Mouse (Mus musculus) limb, embryonic 14.5 days (tissue): ENCODE data around the gene Cenph. TPM values are rescaled to one million over a fixed set of nuclear protein-coding genes. Genes with fewer than 3 reads are reported as not detected.

Experiments
- ATAC-seq: fragments of 200-750 bp; cut with Nextera tagmentation; 2 replicates; pipeline ENCODE4 v1.8.0; 2017; ENCODE audit warnings: low read depth, moderate number of reproducible peaks, moderate TSS enrichment; ENCODE audit not compliant: low FRiP score
- DNase-seq: peaks from one replicate; pipeline ENCODE4 v3.0.0-alpha.2; 2015; ENCODE audit warnings: low spot score
- H3K27ac ChIP-seq: fragments of 300-500 bp; sonication (generic); replicated peaks from 2 replicates; pipeline ENCODE4 v1.5.1; 2014; ENCODE audit warnings: low read depth, mild to moderate bottlenecking, low read length, moderate library complexity, mixed read lengths
- H3K27me3 ChIP-seq: fragments of 300-500 bp; sonication (generic); 2 replicates; pipeline ENCODE4 v1.6.1; 2014; ENCODE audit warnings: low read length, mixed read lengths; ENCODE audit not compliant: control insufficient read depth, insufficient read depth
- H3K36me3 ChIP-seq: fragments of 300-500 bp; sonication (generic); 2 replicates; pipeline ENCODE4 v1.6.1; 2014; ENCODE audit warnings: mild to moderate bottlenecking, low read length, moderate library complexity, mixed read lengths; ENCODE audit not compliant: control insufficient read depth, insufficient read depth
- H3K4me1 ChIP-seq: fragments of 300-500 bp; sonication (generic); 2 replicates; pipeline ENCODE4 v1.6.1; 2014; ENCODE audit warnings: antibody characterized with exemption, low read length, mixed read lengths; ENCODE audit not compliant: control insufficient read depth, insufficient read depth
- H3K4me2 ChIP-seq: fragments of 300-500 bp; sonication (generic); replicated peaks from 2 replicates; pipeline ENCODE4 v1.6.1; 2014; ENCODE audit warnings: low read depth, mild to moderate bottlenecking, low read length, moderate library complexity; ENCODE audit not compliant: severe bottlenecking
- H3K4me3 ChIP-seq: fragments of 300-500 bp; sonication (generic); replicated peaks from 2 replicates; pipeline ENCODE4 v1.5.1; 2014; ENCODE audit warnings: low read length
- H3K9ac ChIP-seq: fragments of 300-500 bp; sonication (generic); 2 replicates; pipeline ENCODE4 v1.6.1; 2014; ENCODE audit warnings: mild to moderate bottlenecking, low read depth, low read length, moderate library complexity; ENCODE audit not compliant: severe bottlenecking
- H3K9me3 ChIP-seq: fragments of 300-500 bp; sonication (generic); 2 replicates; pipeline ENCODE4 v1.6.1; 2016; ENCODE audit warnings: low read length; ENCODE audit not compliant: control insufficient read depth
- POLR2A ChIP-seq: fragments of 200-500 bp; IDR thresholded peaks from 2 replicates; pipeline ENCODE4 v1.8.0; 2012; ENCODE audit warnings: inconsistent platforms, mild to moderate bottlenecking, moderate library complexity, borderline replicate concordance; ENCODE audit not compliant: insufficient read depth, insufficient read length; ENCODE audit errors: extremely low read depth
- WGBS: fragments of 180-500 bp; shearing (Covaris S2); extraction: QIAGEN DNeasy Blood & Tissue Kit; methylation state at CpG from one replicate; pipeline ENCODE4 v1.1.7; 2014; 5-methylcytosine and 5-hydroxymethylcytosine counted together
- polyA plus RNA-seq, 2 experiments: library from polyadenylated mRNA; depleted of rRNA in 1 of 2; stranded (reverse) in 1 of 2; unstranded in 1 of 2; fragments of >200 nt; fragmentation: Nextera tagmentation in 1 of 2; extraction: Ambion mirVana in 1 of 2; gene quantifications; 2 replicates each; pipeline versions ENCODE4 v1.2.1 to v1.2.3; 2012 to 2014

The Cenph gene
- polyA plus RNA-seq, 2 experiments, result 28.5 to 29.4 TPM

- WGBS, result 95% methylated on average over 5 of the region's 5 CpGs
- no peak overlapping the region for H3K4me2 ChIP-seq
- no peak overlapping the region for H3K9ac ChIP-seq
- peaks cover 13% of the 10 kb centered on the region for H3K4me1 ChIP-seq
- no peak overlapping the region for H3K27ac ChIP-seq
- H3K4me3 ChIP-seq, result no peak overlapping the region
- no peak for DNase-seq
- H3K9me3 ChIP-seq, result no peaks in the 10 kb centered on the region
- no peak for ATAC-seq
- H3K36me3 ChIP-seq, result peaks cover 28% of the 10 kb centered on the region
- H3K27me3 ChIP-seq, result no peaks in the 10 kb centered on the region
- no peak for TF ChIP-seq POLR2A
These were observed 47.6 kb downstream of the Cenph start for GRCm38 (mm10) chr13:100728086-100728485.

GRCm38 (mm10) chr13:100725194-100725593 lies 50.5 kb downstream of the Cenph start:
- WGBS, result 86% methylated on average over 10 of the region's 10 CpGs
- ATAC-seq (no peak), DNase-seq (no peak)
- Histone ChIP-seq H3K9me3 (no peaks in the 10 kb centered on the region), H3K4me3 (no peak overlapping the region), H3K27ac (no peak overlapping the region), H3K4me1 (peaks cover 13% of the 10 kb centered on the region), H3K36me3 (peaks cover 49% of the 10 kb centered on the region), H3K27me3 (no peaks in the 10 kb centered on the region), H3K9ac (no peak overlapping the region), H3K4me2 (no peak overlapping the region)
- no peak for TF ChIP-seq POLR2A

- Histone ChIP-seq H3K4me2 (no peak overlapping the region), H3K4me1 (peaks cover 10% of the 10 kb centered on the region), H3K36me3 (peaks cover 58% of the 10 kb centered on the region), H3K9ac (no peak overlapping the region), H3K4me3 (no peak overlapping the region), H3K27me3 (no peaks in the 10 kb centered on the region), H3K27ac (no peak overlapping the region), H3K9me3 (no peaks in the 10 kb centered on the region)
- no peak for TF ChIP-seq POLR2A
- DNase-seq, result no peak
- no peak for ATAC-seq
- 83% methylated on average over 7 of the region's 7 CpGs for WGBS
These were observed 51.5 kb downstream of the Cenph start for GRCm38 (mm10) chr13:100724051-100724754.

GRCm38 (mm10) chr13:100721656-100722055 lies 54.0 kb downstream of the Cenph start:
- WGBS, result 88% methylated on average over 5 of the region's 5 CpGs

GRCm38 (mm10) chr13:100715467-100715866 lies 60.2 kb downstream of the Cenph start:
- peaks cover 85% of the 10 kb centered on the region for H3K36me3 ChIP-seq
- TF ChIP-seq POLR2A, result no peak
- H3K4me1 ChIP-seq, result no peaks in the 10 kb centered on the region
- no peak overlapping the region for H3K27ac ChIP-seq
- H3K4me2 ChIP-seq, result no peak overlapping the region
- no peaks in the 10 kb centered on the region for H3K9me3 ChIP-seq
- 92% methylated on average over 6 of the region's 6 CpGs for WGBS
- H3K27me3 ChIP-seq, result no peaks in the 10 kb centered on the region
- DNase-seq (no peak), ATAC-seq (no peak)
- H3K9ac ChIP-seq, result no peak overlapping the region
- no peak overlapping the region for H3K4me3 ChIP-seq

More at GRCm38 (mm10) chr13:100721656-100722055, 54.0 kb downstream of the Cenph start:
- no peak for TF ChIP-seq POLR2A
- Histone ChIP-seq H3K4me3 (no peak overlapping the region), H3K36me3 (peaks cover 64% of the 10 kb centered on the region), H3K4me1 (0 out of 2 replicates have a peak, but pooled peaks cover 3% of the 10 kb centered on the region), H3K27me3 (no peaks in the 10 kb centered on the region), H3K9ac (no peak overlapping the region), H3K27ac (no peak overlapping the region), H3K4me2 (no peak overlapping the region), H3K9me3 (no peaks in the 10 kb centered on the region)
- DNase-seq (no peak), ATAC-seq (no peak)

Other genes starting within 250 kb of the Cenph start
- gene Ocln, start 223.2 kb downstream of the Cenph start, polyA plus RNA-seq (2012; rRNA removed), result 1.9 and 3.1 TPM in 2 replicates
- 7.4 and 8.8 TPM in 2 replicates for gene Ocln, start 223.2 kb downstream of the Cenph start, polyA plus RNA-seq (2014; fragmentation: Nextera tagmentation; extraction: Ambion mirVana)
- 3.6 and 3.9 TPM in 2 replicates for gene Marveld2, start 158.9 kb downstream of the Cenph start, polyA plus RNA-seq (2012; rRNA removed)
- 5.8 and 6.8 TPM in 2 replicates for gene Marveld2, start 158.9 kb downstream of the Cenph start, polyA plus RNA-seq (2014; fragmentation: Nextera tagmentation; extraction: Ambion mirVana)
- gene Ak6, start 124.9 kb downstream of the Cenph start, polyA plus RNA-seq (2012; rRNA removed), result 153 and 187 TPM in 2 replicates
- 262 and 274 TPM in 2 replicates for gene Ak6, start 124.9 kb downstream of the Cenph start, polyA plus RNA-seq (2014; fragmentation: Nextera tagmentation; extraction: Ambion mirVana)
- gene Rad17, start 124.8 kb downstream of the Cenph start, polyA plus RNA-seq (2012; rRNA removed), result 15.0 and 17.5 TPM in 2 replicates
- gene Rad17, start 124.8 kb downstream of the Cenph start, polyA plus RNA-seq (2014; fragmentation: Nextera tagmentation; extraction: Ambion mirVana), result 21.5 and 21.8 TPM in 2 replicates
- gene Taf9, start 124.3 kb downstream of the Cenph start, polyA plus RNA-seq (2012; rRNA removed), result 15.4 and 16.2 TPM in 2 replicates
- 13.7 and 16.2 TPM in 2 replicates for gene Taf9, start 124.3 kb downstream of the Cenph start, polyA plus RNA-seq (2014; fragmentation: Nextera tagmentation; extraction: Ambion mirVana)
- 1.9 and 3.3 TPM in 2 replicates for gene Ccdc125, start 106.2 kb downstream of the Cenph start, polyA plus RNA-seq (2012; rRNA removed)
- 2.9 and 3.4 TPM in 2 replicates for gene Ccdc125, start 106.2 kb downstream of the Cenph start, polyA plus RNA-seq (2014; fragmentation: Nextera tagmentation; extraction: Ambion mirVana)
- gene Cdk7, start 45.0 kb downstream of the Cenph start, polyA plus RNA-seq (2012; rRNA removed), result 59.4 and 60.3 TPM in 2 replicates
- gene Cdk7, start 45.0 kb downstream of the Cenph start, polyA plus RNA-seq (2014; fragmentation: Nextera tagmentation; extraction: Ambion mirVana), result 94.8 and 96.4 TPM in 2 replicates
- gene Mrps36, start 31.2 kb downstream of the Cenph start, polyA plus RNA-seq (2012; rRNA removed), result 48.4 and 57.9 TPM in 2 replicates
- 113 and 117 TPM in 2 replicates for gene Mrps36, start 31.2 kb downstream of the Cenph start, polyA plus RNA-seq (2014; fragmentation: Nextera tagmentation; extraction: Ambion mirVana)
- gene Ccnb1, start 10.7 kb upstream of the Cenph start, polyA plus RNA-seq (2012; rRNA removed), result 131 and 135 TPM in 2 replicates
- 193 and 195 TPM in 2 replicates for gene Ccnb1, start 10.7 kb upstream of the Cenph start, polyA plus RNA-seq (2014; fragmentation: Nextera tagmentation; extraction: Ambion mirVana)
- 69.0 and 69.2 TPM in 2 replicates for gene Slc30a5, start 57.5 kb upstream of the Cenph start, polyA plus RNA-seq (2012; rRNA removed)
- 70.9 and 73.5 TPM in 2 replicates for gene Slc30a5, start 57.5 kb upstream of the Cenph start, polyA plus RNA-seq (2014; fragmentation: Nextera tagmentation; extraction: Ambion mirVana)